Mouse (Mus musculus): ENCODE data around the gene Mixl1.

The Mixl1 gene

DNA sequence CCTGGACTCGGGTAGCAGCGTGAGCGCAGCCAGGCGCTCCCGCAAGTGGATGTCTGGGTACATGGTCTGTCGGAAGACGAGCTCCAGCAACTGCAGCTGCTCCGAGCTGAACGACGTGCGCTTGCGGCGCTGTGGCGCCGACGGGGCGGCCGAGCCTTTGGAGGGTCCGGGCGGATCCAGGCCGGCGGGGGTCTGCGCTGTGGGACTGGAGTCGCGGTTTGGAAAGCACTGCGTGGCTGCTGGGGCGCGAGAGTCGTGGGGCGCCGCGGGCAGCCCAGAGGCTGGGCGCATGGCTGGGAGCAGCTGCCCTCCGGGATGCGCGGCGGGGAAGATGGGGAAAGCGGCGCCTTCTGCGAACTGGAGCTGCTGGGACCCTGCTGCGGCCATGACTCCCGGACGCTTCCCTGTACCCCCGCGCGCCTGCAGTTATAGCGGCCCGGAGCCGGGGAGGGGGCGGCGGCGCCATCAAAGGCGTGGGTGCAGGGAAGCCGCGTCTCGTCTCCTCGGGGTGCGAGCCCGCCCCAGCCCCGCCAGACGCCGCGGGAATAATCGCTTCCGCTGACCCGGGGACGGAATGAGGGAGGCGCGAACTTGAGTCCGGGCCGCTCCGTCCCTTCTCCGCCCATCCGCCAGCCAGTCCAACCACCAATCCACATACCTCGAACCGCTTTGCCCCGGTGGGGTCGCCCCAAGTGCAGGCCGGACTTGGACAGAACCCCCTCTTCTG is at the start of gene Mixl1:
Gene Mixl1 (minus strand): TSS at position 409 of the 727 bp plus-strand sequence.
- in situ Hi-C loops (cut with MboI; ENCODE audit: unreplicated experiment in 2 of 2) = no loop called here

DNA sequence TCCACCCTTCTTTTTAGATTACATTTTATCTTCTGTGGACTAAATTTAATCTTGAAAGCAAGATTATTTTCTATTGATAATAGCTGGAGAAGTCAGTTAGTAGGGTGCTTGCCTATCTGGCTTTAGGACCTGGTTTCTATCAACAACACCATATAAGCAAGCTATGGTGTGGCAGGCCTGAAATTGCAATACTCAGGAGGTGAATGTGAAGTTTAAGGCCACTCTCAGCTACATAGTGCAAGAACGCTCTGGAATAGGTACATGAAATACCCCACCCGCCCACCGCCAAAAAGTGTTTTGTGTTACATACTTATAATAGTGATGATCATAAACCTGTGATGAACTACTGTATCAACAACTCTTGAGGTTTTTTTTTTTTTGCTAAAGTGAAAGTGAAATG is 32.4 kb upstream of the Mixl1 start:
- in situ Hi-C loops (cut with MboI; ENCODE audit: unreplicated experiment in 2 of 2) = no loop called here

DNA sequence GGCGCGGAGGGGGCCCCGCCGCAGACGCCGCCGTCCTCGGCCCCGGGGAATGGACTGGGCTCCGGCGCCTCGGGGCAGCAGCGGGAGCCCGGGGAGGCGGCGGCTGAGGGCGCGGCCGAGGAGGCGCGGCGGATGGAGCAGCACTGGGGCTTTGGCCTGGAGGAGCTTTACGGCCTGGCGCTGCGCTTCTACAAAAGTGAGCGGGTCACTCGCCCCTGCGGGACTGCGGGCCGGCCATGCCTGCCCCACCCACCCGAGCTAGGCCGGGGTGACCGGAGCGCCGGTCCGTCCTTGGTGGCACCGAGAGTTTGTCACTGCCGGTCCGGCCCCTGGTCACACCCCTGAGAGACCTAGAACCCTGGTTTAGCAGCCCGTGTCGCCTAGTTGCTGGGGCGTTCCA is 29.3 kb upstream of the Mixl1 start:
- in situ Hi-C loops (cut with MboI; ENCODE audit: unreplicated experiment in 2 of 2) = no loop called here

DNA sequence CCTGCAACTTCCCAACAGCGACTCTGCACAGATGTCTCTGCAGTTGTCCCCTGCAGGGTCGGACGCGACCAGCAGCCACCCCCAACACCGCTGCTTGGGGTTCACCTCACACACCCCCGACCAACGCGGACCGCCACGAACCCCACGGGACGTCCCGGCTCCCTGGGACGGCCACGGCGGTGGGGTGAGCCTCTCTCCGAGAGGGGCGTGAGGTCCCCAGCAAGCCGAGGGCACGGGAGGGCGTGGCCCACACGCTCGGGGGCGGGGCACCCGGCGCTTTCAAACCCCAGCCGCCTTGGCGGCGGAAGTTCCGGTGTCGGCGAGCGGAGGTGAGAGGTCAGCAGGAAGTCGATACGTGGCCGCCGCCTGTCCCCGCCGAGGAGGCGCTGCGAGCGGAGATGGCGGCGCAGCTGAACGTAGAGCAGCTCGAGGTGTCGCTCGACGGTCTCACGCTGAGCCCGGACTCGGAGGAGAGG is 28.9 kb upstream of the Mixl1 start, which contains the start of gene Acbd3:
Gene Acbd3 (plus strand): TSS at position 340 of the 476 bp plus-strand sequence.
- in situ Hi-C loops (cut with MboI; ENCODE audit: unreplicated experiment in 2 of 2) = no loop called here

DNA sequence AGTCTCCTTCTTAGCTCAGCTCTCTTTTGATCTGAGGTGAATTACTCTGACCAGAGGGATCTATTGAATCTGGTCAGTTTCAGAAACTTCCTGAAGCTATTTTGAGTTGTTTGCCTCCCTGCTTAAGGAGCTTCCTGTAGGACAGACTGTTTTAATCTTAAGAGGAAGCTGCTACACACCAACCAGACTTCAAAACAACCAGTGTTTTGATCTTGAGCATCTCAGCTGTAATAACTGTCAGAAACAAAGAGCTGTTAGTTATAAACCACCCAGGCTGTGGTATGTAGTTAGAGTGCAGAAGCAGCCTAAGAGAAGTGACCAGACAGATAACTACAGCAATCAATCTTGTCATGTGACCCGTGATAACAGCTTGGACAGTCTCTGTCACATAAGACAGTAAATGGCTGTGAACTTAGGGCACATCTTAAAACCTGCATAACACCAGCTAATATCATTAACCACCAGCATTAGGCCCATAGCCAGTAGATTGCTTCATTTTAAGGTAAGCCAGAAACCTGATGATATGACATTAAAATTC is 26.9 kb upstream of the Mixl1 start:
- in situ Hi-C loops (cut with MboI; ENCODE audit: unreplicated experiment in 2 of 2) = loop anchor here in 1 of 2 experiments (5.0 kb wide), 1 partner anchor 44 kb away; no protein-coding TSS in a partner anchor

DNA sequence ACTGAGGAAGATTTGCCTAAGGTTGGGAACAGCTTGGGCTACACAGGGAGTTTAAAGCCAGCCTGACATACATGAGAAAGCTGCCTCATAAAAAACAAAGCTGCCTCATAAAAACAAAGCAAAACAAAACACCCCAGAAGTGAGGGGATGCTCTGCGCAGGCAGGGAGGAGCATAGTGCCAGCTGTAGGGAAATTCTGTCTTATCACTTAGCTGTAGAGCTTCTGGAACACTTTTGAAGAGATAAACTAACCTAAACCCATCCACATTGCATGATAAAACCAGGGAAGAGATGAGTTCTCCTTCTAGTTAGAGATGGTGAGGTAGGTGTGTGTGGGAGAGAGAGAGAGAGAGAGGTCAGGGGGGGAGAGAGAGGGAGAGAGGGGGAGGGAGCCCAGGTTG is 25.8 kb upstream of the Mixl1 start:
- in situ Hi-C loops (cut with MboI; ENCODE audit: unreplicated experiment in 2 of 2) = loop anchor here in 1 of 2 experiments (5.0 kb wide), 1 partner anchor 45 kb away; no protein-coding TSS in a partner anchor

DNA sequence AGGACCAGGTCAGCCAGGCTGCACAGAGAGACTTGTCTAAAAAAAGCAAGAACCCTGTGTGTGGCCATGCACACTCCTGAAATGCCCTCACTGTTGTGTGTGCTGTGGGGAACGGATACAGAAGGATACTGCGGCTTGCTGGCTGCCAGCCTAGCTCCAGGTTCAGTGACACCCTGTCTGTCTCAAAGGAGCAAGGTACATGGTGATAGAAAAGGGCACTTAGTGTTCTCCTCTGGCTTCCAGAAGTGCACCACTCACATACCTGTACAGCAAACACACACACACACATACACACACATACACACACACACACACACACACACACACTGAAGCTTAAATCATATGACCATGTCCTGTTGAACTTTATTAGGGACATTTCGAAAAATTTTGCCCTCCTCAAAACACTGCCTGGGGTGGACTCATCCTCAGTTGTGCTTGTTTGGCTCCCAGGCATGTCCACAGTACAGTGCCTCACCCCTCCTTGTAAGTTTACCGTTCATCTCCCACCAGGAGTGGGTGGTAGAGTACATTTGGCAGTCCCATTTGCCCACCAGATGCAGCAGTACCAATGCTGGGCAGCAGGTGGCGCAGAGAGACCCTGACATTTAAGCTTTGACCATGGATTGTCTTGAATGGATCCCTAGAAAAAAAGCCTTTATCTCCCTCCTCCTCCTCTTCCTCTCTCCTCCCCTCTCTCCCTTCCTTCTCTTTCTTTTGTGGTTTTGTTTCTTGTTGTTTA is 23.3 kb upstream of the Mixl1 start:
- in situ Hi-C loops (cut with MboI; ENCODE audit: unreplicated experiment in 2 of 2) = loop anchor here (5.0 kb wide), 2 partner anchors 42 to 47 kb away; no protein-coding TSS in a partner anchor

DNA sequence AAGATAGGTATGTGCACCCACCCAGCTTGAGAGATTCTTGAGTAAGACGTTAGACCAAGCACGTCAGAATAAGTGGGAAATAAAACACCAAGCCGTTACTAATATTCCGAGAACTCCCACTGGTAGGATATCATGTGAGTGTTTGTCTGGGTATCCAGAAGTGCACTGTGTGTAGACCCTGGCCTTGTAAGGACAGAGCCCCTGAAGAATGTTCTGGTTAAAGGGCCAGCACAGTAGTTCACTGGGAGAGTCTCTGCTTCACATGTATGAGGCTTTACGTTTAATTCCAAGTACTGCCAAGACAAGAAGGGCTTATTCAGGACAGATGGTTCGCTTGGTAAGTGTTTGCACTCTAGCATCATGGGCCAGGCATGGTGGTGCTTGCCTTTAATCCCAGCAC is 22.6 kb upstream of the Mixl1 start:
- in situ Hi-C loops (cut with MboI; ENCODE audit: unreplicated experiment in 2 of 2) = loop anchor here in 1 of 2 experiments (5.0 kb wide), 1 partner anchor 43 kb away; no protein-coding TSS in a partner anchor

DNA sequence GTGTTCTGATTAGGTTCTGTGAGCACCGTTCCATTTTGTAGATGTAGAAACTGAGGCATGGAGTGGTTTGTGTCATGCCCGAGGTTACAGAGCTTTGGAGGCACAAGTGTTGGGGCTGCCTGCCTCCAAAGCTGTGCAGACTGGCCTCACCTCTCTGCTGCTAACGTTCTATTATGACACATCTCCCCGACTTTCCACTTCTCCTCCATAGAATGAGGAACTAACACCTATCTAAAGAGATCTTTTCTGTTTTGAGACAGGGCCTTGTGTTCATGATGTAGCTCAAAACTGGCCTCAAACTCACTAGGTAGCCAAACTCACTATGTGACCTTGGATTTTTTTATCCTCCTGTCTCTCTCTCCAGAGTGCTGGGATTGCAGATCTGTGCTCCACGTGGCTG is 21.9 kb upstream of the Mixl1 start:
- in situ Hi-C loops (cut with MboI; ENCODE audit: unreplicated experiment in 2 of 2) = loop anchor here in 1 of 2 experiments (5.0 kb wide), 1 partner anchor 44 kb away; no protein-coding TSS in a partner anchor

DNA sequence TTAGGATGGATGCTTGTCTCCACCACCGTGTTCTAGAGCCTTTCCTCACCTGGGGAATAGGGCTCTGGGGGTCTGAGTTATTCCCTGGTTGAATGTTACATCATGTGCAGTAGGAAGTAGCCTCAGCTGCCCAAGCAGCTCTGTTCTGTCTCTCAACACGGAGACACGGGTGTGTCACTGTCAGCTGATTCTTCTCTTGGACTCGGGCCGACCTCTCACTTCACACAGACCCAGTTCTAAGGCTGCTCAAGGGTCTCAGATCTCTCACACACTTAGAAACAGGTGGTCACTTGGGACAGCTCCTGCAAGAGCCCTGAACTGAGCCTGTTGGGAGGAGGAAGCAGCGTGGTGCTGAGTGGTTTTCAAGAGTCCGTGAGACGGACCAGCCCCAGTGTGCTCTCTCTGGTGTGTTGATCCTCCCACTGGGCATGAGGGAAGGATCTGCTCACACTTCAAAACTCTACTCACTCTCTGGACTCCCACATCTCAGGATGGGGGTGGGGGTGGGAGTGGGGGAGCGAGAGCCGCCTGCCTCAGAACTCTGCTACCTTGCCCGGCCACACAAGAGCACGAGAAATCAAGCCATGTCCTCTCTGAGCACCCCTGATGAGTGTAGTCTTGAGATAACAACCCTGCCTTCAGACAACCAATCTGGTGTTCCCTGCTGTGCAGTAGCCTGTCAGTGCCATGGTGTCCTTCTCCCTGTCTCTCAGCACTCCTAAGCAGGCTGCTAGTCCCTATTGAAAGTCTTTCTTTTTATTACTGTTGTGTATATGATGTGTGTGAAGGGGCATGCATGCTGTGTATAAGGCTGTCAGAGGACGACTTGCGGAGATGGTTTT is 12.3 kb upstream of the Mixl1 start:
- in situ Hi-C loops (cut with MboI; ENCODE audit: unreplicated experiment in 2 of 2) = no loop called here

DNA sequence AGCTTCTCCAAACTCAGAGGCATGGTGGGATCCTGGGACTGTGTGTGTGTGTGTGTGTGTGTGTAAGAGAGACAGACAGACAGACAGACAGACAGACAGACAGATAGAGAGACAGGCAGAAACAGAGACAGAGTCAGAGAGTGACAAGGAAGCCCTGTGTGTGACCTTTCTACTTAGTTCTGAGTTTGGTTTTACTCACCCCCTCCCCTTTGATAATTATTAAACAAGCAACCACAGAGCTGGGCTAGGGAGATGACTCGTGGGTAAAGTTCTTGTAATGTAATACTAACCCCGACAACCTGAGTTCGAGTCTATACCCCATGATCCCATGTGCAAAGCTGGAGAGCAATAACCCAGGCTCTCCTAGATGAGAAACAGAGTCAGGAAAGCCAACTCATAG is 11.0 kb upstream of the Mixl1 start:
- in situ Hi-C loops (cut with MboI; ENCODE audit: unreplicated experiment in 2 of 2) = no loop called here

DNA sequence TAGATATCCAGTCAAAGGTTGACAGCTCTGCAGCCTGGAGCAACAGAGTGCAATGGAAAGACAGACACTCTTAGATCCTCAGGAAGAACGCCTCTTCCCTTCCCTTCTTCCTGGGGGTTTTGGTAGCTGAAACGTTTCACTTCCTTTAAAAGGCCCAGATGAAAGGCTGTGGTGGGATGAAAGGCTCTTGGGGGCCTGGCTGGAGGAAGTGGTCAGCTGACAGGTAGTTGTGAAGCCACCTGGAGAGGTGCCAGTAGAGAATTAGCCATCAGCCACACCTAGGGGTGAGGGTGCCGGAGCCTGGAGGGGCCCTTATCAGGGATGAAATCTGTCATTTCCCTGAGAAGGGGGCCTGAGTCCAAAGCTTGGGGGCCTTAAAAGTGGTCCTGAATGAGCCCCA is 10.5 kb upstream of the Mixl1 start:
- in situ Hi-C loops (cut with MboI; ENCODE audit: unreplicated experiment in 2 of 2) = no loop called here

DNA sequence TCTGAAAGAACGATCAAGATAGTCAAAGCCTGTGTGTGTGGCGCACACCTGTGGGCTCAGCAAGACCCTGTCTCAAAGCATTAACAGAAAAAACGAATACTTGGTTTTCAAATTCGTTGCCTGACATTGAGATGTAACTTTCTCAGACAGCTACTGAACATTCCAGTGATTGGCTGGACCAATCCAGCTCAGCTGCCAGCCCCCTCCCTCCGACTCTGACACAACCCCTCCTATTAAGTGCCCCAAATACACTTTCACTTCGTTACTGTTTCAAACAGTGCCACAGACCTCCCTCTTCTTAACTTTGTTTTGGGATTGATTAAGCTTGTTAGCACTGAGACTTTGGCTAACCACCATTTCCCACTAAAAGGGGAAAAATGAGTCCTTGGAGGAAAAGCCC is 6.6 kb upstream of the Mixl1 start:
- in situ Hi-C loops (cut with MboI; ENCODE audit: unreplicated experiment in 2 of 2) = no loop called here

DNA sequence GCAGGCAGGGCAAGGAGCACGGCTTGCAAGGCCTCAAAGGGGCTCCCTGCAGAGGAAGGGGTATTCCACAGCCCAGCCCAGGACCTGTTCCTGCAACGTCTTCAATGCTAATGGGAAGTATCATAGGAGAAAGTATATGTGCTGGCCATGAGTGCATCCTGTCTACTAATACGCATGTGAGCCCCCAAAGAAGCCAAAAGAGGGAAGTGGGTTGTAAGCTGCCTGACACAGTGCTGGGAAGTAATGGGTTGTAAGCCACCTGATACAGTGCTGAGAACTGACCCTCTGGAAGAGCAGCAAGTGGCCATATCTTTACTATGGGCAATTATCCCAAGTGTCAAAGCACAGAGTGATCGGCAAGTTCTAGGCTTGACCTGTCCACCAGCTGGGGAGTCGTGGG is 1.2 kb upstream of the Mixl1 start:
- in situ Hi-C loops (cut with MboI; ENCODE audit: unreplicated experiment in 2 of 2) = no loop called here

DNA sequence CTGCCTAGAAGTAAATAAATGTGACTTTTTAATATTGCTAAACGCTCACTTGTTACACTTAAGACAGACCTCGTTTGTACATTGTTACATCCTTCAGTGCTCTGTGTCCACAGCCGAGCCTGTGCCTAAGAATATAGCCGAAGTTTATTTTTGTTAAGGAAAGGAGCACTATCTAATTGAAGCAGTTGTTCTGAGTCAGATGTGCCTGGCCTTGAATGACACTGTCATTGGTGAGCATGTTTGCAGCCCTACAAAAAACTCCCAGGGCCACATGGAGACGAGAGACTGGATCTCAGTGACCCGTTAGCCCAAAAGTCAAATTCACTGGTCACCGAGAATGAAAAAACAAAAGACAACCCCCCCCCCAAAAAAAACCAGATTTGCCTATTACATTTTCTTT is 5.5 kb downstream of the Mixl1 start:
- in situ Hi-C loops (cut with MboI; ENCODE audit: unreplicated experiment in 2 of 2) = no loop called here
